Mouse (Mus musculus): ENCODE data around the gene Glp2r.

Glp2r gene

DNA sequence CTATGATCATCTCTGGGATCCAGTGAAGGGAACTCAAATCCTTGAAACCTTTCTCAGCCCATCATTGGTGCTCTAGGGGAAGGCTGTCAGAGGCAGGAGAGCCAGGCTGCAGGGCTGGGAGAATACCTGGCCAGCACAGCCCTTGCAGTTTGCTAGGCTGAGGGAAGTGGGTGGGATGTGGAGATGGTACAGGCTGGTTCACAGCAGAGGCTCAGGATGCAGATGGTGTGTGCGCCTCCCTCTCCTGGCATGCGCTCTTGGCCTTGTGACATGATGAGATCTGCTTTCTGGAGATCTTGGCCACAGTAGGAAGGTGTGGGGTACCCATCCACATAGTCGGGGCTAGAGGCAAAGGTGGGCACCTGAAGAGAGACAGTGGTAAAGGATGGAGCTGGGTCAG lies 106.7 kb downstream of the Glp2r start:
- in situ Hi-C loops (cut with MboI, MseI), result loop anchor here in 1 of 2 experiments (10.0 kb wide), 1 partner anchor 1281 kb away; no protein-coding TSS in a partner anchor

DNA sequence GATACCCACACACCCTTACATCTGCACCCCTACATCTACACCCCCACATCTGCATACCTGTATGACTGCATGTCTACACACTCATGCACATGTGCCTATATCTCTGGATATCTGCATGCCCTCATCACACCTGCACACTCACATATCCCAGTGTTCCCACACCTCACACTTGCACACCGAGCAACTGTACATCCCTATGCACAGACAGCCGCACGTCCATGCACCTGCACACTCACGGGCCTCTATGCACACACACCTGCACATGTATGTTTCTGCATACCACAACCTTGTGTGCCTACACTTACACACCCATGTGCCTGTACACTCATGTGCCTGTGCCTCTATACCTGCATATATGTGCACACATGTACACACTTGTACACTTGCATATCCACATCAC lies 107.5 kb downstream of the Glp2r start:
- in situ Hi-C loops (cut with MboI, MseI), result loop anchor here in 1 of 2 experiments (10.0 kb wide), 1 partner anchor 1281 kb away; no protein-coding TSS in a partner anchor

DNA sequence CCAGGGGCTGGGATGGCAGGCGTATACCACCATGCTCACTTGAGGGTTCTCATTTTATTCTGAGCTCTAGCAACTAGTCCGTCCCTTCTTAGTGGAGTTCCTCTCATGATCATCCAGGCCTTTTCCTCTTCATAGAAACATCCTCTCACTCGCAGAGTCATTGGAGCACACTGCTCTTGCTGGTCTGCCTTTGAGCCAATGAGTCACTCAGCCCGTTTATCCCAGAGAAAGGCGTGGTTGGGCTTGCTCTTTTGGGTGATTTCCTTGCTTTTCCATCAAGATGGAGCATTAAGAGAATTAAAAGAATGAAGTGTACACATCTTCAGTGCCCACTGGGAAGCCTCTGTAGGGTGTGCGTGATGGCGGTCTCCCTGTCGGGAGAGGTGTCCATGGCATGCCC lies 109.5 kb downstream of the Glp2r start:
- in situ Hi-C loops (cut with MboI, MseI), result loop anchor here in 1 of 2 experiments (10.0 kb wide), 1 partner anchor 1283 kb away; no protein-coding TSS in a partner anchor

DNA sequence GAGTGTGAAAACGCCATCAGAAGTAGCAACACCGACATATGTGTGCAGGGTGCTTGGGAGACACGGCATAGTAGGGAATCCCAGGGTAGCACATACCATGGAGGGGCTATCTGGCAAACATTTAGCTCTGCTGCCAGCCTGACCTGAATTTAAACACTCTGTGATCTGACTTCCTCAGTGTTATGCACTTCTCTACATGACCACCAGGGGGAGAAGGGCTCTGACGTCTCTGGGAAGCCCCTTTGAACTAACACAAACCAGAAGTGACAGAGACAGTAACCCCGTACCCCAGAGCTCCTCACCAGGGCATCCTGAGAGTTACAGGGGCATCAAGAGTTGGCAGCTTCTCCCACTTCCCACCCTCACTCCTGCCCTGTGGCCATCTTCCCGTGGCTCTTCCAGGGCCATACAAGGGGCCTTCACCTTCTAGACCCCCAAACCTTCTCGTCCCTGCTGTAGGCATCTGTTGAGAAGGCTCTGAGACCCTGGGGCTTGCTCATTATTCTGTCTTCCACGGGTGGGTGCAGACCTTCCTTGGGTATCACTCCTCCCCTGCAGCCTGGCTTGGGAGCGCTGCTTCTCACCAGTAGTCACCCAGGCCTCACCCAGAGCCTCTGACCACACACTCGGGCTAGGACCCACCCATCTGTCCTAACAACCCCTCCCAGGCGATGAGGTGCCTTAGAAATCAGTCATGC lies 113.1 kb downstream of the Glp2r start:
- in situ Hi-C loops (cut with MboI, MseI), result loop anchor here (10.0 kb wide), 2 partner anchors 553 to 983 kb away; no protein-coding TSS in a partner anchor

DNA sequence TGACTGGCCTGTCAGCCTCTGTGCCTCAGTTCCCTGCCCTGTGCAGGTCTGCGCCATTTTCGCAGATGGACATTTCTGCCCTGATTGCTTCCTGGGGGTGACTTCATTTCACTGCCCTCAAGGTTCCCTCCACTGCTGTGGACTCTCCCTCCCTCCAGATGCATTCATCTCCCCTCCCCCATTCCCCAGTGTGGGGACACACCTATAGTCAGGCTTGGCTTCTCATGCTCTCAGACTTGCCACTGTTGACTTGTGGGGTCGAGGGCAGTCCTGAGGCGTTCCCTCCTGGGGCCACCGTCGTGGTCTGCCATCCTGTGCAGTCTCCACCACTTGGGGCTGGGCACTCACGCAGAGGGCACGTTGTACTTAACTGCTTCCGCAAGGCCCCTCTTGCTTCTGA lies 114.1 kb downstream of the Glp2r start:
- in situ Hi-C loops (cut with MboI, MseI), result loop anchor here (10.0 kb wide), 2 partner anchors 552 to 982 kb away; no protein-coding TSS in a partner anchor

DNA sequence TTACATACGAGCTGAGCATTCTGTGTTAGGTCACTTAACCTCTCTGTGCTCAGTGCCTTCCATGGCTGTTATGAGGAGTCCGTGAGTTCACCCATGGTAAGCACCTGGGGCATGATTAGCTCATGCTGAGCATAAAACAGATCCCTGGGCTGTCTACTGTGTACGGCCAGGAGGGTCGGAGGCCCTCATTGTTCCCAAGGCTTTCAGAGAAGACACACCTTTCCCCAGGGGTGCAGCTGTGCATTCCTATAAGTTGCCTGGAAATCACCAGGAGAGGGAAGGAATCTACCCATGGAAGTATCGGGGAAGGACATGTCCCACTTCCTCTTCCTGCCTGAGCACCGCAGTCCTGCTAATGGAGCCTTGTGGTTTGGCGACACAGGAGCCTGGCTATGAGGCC lies 114.6 kb downstream of the Glp2r start:
- in situ Hi-C loops (cut with MboI, MseI), result loop anchor here (10.0 kb wide), 2 partner anchors 552 to 982 kb away; no protein-coding TSS in a partner anchor

DNA sequence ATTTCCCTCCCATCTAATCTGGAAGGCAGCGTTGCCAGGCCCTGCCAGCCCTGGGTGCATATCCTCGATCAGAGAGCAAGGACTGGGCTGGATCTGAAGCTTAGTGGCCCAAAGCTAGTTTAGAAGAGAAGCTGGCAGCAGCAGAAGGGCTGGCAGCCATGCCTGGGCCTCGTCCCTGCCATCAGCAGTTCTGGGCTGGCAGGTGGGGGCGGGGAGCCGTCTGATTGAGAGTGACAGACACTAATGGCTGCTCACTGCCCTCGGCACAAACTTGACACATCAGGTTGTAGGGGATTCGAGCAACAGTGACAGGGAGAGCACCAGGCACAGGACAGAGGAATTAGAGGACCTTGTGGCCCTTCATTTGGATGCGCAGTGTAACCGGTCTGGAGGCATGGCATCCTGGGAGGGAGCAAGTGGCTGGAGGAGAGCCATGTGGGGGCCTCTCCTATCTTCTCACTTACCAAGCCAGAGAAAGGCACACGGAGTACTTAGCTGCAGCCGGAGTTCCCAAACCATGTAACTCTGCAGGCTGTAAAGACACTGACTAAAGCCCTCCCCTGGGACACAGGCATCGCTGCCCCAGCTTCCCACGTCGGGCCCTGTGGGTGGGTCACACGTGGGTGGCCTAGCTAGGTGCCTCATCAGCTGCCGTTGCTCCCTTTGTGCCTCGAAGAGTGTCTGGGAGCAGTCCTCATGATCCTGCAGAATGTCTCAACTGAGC lies 115.6 kb downstream of the Glp2r start:
- in situ Hi-C loops (cut with MboI, MseI), result loop anchor here (10.0 kb wide), 2 partner anchors 551 to 981 kb away; no protein-coding TSS in a partner anchor

DNA sequence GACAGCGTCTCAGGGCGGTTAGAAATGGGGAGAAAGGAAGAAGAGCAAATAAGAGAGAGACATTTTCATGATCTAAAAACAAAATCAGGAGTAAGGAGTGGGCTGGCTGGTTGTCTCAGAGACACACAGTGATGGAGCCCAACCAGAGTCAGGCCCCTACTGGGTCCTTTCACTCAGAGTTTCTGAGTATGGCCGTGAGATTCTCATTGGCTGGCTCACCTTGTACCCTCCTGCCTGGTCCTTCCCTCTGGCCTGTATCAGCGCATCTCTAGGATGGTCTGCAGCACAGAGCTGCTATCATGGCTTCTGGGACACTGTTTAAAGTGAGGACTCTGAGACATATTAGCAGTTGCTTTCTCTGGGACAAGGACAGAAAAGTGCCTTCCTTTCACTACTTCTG lies 116.4 kb downstream of the Glp2r start:
- in situ Hi-C loops (cut with MboI, MseI), result loop anchor here (10.0 kb wide), 2 partner anchors 550 to 980 kb away; no protein-coding TSS in a partner anchor

DNA sequence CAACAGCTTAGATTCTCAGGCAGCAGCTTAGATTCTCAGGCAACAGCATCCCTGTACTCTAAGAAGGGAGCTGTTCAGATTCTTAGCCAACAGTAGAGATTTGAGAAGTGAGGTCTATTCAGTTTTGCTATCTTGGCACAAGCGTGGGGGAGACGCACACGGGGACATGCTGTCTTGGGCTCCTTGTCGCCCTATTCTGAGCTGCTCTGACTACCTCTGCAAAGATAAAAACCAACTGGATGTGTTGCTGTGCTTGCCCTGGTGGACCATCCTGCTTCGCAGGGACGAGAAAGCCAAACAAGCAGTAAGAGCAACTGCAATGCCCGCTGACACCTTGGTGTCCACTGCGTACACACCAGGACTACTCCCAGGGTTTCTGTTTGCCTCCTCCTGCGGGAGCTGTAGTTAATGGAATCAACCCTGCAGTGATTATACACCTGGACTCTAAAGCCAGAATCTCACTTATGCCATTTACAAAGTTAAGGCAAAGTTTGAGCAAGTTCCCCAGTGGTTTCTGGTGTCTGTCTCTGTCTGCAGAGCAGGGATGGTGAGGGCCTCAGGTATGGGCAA lies 117.3 kb downstream of the Glp2r start:
- in situ Hi-C loops (cut with MboI, MseI), result loop anchor here (10.0 kb wide), 2 partner anchors 549 to 979 kb away; no protein-coding TSS in a partner anchor

DNA sequence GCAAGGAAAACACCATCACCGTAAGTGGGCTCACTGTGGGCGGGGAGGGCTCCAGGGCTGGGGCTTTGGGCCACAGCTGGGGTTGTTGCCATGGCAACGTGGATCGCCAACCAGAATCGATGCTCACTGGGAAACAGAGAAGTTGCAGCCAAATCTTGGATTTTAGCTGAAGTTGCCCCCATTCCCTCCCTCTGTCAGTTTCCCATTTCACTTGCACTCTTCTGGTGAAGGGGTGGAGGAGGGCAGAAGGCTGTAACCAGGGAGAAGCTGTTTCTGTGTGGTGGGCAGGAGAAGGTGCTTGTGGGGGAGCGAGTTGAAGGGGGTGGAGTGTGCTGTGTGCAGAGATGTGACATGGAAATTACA lies 118.1 kb downstream of the Glp2r start:
- in situ Hi-C loops (cut with MboI, MseI), result loop anchor here (10.0 kb wide), 2 partner anchors 548 to 978 kb away; no protein-coding TSS in a partner anchor

DNA sequence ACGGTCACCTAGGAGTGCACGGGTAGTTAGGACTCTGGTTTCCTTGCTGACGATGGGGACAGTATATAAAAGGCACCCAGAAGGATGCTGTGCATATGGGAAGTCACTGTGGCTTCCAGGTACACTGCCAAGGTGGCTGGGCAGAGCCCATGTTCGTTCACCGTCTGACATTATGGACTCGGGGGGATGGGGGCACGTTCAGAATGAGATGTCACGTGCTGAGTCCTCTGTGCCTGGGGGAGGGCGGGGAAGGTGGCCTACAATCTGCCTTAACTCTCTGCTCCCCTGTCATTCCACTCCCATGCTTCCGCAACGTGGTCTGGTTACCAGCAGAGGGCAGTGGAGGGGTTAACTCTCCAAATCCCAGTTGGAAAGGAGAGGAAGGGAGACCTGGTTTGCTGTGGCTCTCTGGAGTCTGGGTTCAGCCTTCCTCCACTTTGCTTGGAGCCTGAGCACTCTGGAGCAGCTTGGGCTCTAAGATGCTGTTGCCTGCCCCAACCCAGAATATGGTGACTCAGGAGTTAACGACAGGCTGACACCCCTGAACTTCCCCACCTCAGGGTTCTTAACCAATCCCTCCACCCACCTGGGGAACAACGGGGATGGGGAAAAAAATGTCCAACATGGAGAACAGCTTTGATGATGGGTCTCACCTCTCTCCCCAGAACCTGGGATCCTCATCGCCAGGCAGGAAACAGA lies 118.6 kb downstream of the Glp2r start:
- in situ Hi-C loops (cut with MboI, MseI), result loop anchor here (10.0 kb wide), 2 partner anchors 548 to 978 kb away; no protein-coding TSS in a partner anchor

DNA sequence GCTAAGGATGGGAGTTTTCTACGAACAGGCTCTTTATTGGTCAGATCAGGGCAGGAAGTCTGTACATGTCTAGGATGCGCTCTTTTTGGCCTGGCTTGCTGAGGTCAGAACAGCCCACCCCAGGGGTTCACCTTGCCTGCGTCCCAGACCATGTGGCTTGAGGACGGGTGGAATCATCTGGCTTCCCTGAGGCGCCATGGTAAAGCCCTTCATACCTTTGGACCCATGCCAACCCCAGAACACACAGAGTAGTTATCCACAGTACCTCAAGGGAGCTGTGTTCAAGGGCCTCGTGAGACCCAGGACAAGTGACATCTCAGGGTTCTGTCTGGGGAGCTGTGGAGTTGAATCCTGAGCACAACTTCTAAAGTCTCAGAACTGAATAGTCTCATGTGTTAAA lies 119.2 kb downstream of the Glp2r start:
- in situ Hi-C loops (cut with MboI, MseI), result loop anchor here (10.0 kb wide), 2 partner anchors 547 to 977 kb away; no protein-coding TSS in a partner anchor

DNA sequence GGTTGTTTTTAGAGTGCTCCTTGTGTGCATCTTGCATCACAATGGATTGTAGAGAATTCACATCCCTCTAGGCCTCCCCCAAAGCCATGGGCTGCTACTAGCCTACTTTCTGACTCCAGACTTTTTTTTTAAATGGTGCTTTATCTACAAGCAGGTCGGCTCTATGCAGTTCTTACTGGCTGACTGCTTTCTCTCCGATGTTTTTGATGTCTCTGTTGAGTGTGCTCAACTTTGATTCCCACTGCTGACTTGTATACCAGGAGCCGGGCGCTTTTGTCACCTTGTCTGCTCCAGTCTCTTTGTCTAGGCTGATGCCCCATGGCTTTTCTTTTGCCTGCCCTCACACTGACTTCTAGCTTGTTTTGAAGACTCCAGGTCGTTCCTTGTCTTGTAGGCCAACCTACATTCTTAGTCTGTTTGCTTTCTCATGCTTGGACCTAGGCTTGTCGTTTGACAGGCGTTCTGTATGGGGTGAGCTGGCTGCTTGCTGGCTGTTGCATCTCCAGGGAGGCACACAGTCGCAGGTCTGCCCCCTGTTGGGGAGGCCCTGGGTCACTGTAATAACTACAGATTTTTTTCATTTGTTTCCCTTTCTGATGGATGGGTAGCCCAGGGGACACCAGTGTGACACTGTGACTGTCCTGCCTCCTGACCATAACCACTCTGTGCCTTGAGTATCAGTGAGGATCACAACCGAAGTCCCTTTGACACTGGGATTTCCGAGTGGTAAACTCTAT lies 120.8 kb downstream of the Glp2r start:
- in situ Hi-C loops (cut with MboI, MseI), result loop anchor here (10.0 kb wide), 3 partner anchors 545 to 975 kb away; no protein-coding TSS in a partner anchor

DNA sequence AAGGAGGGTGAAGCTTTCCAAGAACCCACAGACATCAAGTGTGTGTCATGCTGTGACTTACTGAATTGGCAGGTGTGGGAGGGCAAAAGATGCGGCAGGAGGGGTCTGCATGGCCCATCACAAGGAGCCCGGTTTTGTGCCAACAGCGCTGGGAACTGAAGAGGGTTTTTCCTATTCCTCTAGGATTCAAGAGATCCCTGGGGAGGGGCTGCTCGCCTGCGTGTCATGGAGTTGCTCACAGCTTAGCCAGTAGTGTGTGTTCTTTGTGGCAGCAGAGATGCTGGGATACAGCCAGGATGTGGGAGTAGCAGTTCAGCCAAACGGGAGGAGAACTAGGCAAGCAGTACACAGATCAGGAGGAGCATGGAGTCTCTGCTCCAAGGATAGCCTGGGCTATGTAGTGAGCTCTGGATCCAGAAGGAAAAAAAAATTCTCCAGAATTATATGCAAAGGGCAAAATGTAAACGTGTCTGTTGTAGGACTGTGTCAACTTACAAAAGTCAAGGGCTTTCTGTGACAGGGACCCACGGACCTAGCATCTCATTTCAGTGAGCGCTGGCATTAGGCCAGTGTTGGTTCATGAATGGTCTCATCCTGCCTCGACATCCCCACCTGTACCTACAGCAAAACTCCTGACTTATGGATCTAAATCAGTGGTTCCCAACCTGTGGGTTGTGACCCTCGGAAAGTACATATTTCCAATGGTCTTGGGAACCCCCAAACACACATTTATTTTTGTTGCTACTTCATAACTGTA lies 122.1 kb downstream of the Glp2r start:
- in situ Hi-C loops (cut with MboI, MseI), result loop anchor here in 1 of 2 experiments (10.0 kb wide), 1 partner anchor 644 kb away; no protein-coding TSS in a partner anchor

DNA sequence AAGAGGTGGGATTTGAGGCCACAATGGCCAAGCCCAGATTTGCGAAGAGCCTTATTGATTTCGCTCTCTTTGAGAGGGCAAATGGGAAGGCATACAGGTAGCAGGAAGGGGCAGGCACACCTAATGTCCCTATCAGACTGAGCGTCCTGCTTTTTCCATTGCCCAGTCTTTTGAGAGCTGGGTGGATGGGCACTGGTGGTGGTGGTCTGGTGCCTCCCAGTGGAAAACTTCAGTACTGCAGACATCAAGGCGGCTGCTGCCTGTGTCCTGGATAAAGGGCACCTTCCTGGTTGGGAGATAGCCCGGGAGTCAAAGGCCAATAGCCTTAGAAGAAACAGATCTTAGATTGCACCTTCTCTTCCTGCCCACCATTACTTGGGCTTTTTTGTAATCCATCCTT lies 123.2 kb downstream of the Glp2r start:
- in situ Hi-C loops (cut with MboI, MseI), result loop anchor here in 1 of 2 experiments (10.0 kb wide), 1 partner anchor 643 kb away; no protein-coding TSS in a partner anchor

DNA sequence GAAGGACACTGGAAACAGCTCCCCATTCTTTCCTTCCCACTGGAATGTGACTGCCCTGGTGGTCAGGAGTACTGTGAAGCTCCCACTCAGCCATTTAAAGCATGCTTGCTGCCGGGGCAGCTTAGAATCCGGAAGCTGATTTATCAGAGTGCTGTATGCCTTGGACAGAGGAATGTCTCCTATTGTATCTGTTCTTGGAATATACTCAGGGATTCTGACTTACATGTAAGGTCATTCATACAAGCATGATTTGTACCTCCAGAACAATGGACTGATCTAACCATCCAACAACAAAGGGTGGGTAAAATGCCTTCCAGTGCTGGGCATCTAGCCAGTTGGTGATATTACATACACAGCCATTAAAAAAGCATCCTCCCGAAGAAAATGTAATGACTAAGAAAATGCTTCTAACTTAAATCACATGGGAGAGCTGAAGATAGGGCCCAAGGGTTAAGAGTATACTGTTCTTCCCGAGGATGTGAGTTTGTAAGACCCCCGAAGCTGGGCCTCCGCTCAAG lies 126.3 kb downstream of the Glp2r start:
- in situ Hi-C loops (cut with MboI, MseI), result loop anchor here in 1 of 2 experiments (10.0 kb wide), 1 partner anchor 640 kb away; no protein-coding TSS in a partner anchor

DNA sequence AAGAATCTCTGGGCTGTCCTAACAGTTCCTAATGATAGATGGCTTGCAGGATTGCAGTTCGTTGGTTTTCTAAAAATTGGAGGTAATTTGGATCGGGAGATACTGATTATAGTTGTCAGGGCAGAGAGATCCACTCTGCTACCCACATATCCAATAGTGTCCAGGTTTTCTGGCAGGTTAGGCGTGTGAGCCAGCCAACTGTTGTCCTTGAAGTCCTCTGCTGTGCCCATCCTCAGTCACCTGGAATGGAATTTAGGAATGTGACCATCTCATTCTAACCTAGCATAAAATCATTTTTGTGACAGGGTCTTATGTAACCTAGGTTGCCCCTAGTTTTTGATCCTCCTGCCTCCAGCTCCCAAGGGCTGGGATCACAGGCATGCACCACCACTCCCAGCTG lies 127.5 kb downstream of the Glp2r start:
- in situ Hi-C loops (cut with MboI, MseI), result loop anchor here in 1 of 2 experiments (10.0 kb wide), 1 partner anchor 639 kb away; no protein-coding TSS in a partner anchor

DNA sequence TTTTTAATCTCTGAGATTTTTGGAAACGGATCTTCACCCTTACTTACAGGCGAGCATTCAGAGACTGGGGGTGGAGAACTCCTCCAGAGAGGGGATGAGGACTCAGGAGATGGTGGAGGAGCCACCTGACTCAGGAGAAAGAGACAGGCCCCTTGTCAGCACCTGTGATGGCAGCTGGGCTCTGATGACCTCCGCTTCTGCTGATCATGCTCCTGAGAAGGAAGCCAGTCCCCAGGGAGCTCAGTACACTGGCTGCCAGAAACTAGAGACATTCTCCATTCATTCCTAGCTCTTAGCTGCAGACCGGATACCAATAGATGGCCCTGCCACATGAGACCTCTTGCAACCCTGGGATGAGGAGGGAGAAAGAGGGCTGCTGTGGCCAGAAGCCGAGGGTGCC lies 128.1 kb downstream of the Glp2r start:
- in situ Hi-C loops (cut with MboI, MseI), result loop anchor here in 1 of 2 experiments (10.0 kb wide), 1 partner anchor 638 kb away; no protein-coding TSS in a partner anchor

DNA sequence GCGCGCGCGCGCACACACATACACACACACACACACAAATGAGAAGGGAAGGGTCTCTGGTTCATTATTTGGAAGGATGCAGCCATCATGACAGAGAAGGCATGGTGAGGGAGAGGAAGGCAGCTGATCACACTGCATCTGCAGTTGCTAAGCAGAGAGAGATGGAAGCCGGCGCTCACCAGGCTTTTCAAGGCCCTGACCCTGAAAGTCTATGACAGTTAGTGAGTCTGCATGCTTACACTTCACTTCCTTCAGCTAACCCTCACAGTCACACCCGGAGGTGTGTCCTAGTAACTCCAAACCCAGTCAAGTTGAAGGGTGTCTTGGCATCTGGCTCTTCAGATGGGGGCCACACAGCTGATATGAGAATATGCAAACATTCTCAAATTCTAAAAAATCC lies 128.5 kb downstream of the Glp2r start:
- in situ Hi-C loops (cut with MboI, MseI), result loop anchor here in 1 of 2 experiments (10.0 kb wide), 1 partner anchor 638 kb away; no protein-coding TSS in a partner anchor
